Mouse (Mus musculus): ENCODE measurements around the gene Unc119.

The Unc119 gene

DNA sequence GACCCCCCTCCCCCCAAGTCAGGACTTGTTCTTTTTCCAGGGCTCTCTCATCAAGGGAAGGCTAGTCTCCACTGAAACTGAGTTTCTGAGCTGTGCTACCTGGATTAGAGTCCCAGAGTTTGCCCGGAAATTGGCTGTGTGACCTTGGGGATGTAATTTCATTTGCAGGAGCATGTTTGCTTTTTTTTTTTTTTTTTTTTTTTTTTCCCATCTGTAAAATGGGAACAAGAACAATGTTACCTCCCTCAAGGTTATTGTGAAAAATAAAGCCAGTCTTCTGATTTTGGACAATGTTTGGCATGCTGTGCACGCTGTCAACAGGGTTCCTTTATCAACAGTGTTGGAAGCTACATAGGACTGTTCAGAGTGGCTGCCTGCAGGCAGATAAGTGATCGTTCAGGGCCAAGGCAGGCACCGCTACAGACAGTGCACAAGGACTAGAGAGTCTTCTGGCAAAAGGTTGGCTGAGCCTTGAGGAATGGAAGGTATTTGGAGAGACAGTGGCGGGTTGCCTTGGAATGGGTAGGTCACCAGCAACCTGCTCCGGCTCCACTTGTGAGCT lies 1.1 kb downstream of the Unc119 start:
- peak; percentile 40 for DNase-seq (ENCODE audit: inconsistent ontology term)

DNA sequence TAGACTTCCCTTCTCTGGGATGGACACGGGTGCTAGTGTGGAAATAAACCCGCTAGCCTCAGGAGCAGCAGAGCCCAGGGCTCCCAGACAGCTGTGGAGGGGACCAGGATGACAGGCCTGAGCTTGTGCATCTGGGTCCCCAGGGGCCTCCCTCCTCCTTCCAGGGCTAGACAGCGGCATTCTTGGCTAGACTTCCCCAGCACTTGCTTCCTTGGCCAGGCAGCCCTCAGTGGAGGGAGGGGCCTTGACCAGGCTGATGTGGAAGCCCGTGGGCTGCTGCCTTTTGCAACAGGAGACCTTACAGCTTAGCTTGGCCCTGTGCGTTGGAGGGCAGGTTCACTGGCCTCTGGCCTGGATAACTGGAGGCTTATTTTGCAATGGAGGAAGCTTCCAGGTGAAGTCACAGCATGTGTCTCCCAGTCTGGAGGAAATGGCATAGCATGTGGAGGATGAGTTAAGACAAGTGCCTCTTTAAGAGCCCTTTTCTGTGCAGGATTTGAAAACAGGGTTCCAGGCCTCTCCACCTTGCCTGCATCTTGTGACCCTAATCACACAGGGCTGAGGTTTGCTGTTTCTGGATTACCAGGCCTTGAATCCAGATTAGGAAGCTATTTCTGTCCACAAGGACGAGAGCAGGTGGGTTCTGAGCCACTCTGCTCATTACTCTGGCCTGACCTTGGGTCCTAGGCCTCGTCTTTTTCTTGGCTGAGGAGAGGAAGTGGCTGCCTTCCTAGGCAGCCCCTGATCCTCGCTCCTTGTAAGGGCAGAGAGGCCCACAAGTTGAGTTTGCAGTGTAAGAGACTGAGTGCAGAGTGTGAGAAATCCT lies 1.8 kb downstream of the Unc119 start:
- peak; percentile 52 for DNase-seq (ENCODE audit: inconsistent ontology term)

GRCm38 (mm10) chr11:78345801-78346200 lies 2.5 kb downstream of the Unc119 start:
- DNase-seq (ENCODE audit: inconsistent ontology term) = no peak

GRCm38 (mm10) chr11:78346326-78347069 lies 3.2 kb downstream of the Unc119 start:
- DNase-seq (ENCODE audit: inconsistent ontology term) = no peak

DNA sequence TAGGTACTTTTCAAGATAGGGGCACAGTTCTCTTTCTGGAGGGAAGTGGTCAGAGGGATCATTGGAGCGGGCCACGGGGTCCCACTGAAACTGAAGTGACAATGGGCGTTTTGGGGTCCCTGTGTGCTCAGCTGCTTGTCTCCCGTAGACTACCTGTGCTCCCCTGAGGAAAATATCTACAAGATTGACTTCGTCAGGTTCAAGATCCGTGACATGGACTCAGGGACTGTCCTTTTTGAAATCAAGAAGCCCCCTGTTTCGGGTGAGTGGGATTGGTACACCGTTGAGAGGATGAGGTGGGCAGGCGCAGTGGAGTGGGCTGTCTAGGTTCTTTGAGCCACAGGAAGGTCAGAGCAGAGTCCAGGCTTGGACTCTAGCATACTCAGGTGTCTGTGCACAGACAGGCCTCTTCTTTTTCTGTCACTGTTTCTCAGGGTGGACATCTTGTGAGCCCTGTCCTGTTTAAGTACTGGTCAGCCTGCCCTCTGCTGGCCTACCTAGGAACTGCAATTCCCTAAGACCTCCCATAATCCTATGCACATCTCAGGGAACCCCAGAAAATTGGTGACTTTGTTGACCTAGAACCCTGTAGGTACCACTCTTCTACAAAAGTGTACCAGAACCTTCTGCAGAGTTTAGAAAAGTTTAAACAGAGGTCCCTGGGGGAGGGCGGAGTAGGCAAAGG lies 3.9 kb downstream of the Unc119 start:
- peak; percentile 33 for DNase-seq (ENCODE audit: inconsistent ontology term)

- no peak for DNase-seq (ENCODE audit: inconsistent ontology term)
These were observed 4.6 kb downstream of the Unc119 start for GRCm38 (mm10) chr11:78347908-78348307.

DNA sequence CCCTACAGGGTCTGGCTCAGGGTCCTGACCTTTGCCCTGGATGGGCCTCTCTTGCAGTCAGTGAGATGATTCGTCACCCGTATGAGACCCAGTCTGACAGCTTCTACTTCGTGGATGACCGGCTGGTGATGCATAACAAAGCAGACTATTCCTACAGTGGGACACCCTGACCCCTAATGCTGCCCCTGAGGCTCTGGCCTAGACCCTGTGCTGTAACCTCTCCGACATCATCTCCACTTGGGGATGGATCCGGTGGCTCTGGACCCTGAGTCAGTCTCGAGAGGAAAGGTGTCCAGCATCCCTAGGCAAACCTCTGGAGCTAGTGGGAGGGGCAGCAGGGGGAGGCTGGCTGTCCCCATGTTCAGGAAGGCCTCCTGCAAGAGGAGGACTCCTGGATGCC lies 5.2 kb downstream of the Unc119 start:
- no peak for DNase-seq (ENCODE audit: inconsistent ontology term)

DNA sequence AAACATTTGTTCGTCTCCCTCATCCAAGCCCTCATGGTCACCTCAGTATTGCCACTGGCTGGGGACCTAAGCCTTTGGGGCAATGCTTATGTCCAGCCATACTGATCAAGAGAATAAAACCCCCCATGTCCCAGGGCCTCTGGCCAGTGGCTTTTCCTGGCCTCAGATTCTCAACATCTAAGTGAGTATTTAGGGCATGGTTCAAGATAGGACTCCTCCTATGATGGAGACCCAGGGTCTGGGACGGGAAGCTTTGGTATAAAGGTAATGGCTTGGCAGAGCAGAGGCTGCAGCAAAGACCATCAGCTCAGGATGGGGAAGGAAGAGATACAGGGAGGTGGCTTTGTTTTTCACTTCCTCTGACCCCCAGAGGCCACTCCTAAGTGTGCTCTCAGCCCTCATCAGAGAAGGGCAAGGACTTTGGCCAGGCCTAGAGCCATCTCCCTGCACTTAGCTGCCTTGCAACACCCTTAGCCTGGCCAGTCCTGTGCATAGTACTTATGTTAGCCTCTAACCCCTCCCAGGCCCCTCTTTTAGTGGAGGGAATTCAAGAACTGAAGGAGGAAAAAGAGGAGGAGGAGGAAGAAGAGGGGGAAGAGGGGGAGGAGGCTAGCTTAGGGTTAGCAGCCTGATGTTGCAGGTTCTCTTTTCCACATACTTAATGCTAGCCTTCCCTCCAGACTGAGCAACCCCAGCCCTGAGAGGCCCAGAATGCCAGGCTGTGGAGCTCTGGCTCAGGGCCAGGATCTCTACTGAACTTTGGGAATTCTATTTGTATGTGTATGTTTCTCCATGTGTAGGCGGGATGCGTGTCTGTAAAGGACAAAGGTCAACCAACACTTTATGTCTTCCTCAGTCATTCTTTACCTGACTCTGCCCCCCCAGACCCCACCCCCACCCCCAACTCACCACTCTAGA lies 6.4 kb downstream of the Unc119 start:
- DNase-seq (ENCODE audit: inconsistent ontology term) = no peak

DNA sequence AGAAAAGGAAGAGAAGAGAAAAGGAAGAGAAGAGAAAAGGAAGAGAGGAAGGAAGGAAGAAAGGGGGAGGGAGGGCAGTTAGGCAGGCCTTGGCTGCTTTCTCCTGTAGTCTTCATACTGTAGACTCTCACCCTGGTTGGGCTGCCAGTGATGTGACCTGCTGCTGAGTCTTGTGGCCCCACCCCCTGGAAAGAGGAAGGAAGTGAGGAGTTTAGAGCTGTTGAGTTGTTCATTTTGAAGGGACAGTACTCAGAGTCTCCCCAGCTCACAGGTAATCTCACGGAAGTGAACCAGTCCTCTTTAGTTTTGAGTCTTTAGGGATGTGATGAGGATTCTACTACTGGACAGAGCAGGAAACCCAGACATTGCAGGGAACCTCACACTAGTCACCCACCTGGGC lies 9.8 kb downstream of the Unc119 start:
- DNase-seq (ENCODE audit: inconsistent ontology term) = no peak

- no peak for DNase-seq (ENCODE audit: inconsistent ontology term)
These were observed 11.6 kb downstream of the Unc119 start for GRCm38 (mm10) chr11:78354905-78355304.

- DNase-seq (ENCODE audit: inconsistent ontology term) = peak; percentile 45
These were observed 12.4 kb downstream of the Unc119 start for GRCm38 (mm10) chr11:78355471-78356238.

GRCm38 (mm10) chr11:78358330-78359007 lies 15.2 kb downstream of the Unc119 start:
- DNase-seq (ENCODE audit: inconsistent ontology term) = no peak

GRCm38 (mm10) chr11:78360125-78360788 lies 17.0 kb downstream of the Unc119 start:
- DNase-seq (ENCODE audit: inconsistent ontology term) = peak; percentile 64

GRCm38 (mm10) chr11:78360789-78361131 lies 17.5 kb downstream of the Unc119 start:
- no peak for DNase-seq (ENCODE audit: inconsistent ontology term)

GRCm38 (mm10) chr11:78363309-78364007 lies 20.2 kb downstream of the Unc119 start:
- DNase-seq (ENCODE audit: inconsistent ontology term) = no peak

GRCm38 (mm10) chr11:78364103-78364502 lies 20.8 kb downstream of the Unc119 start:
- no peak for DNase-seq (ENCODE audit: inconsistent ontology term)

- no peak for DNase-seq (ENCODE audit: inconsistent ontology term)
These were observed 24.4 kb downstream of the Unc119 start for GRCm38 (mm10) chr11:78367456-78368225.

- DNase-seq (ENCODE audit: inconsistent ontology term) = no peak
These were observed 27.1 kb downstream of the Unc119 start for GRCm38 (mm10) chr11:78370389-78370788.
